Mouse (Mus musculus) 3T3-L1 (cell line): Measurements from ENCODE around the gene Gm4881.

Source experiments
- DNase-seq: peaks from one replicate; pipeline ENCODE4 v3.0.0-alpha.2; 2015; ENCODE audit warnings: low read depth, low spot score

The Gm4881 gene

GRCm38 (mm10) chr7:24944257-24944950 is at the start of gene Gm4881:
Gm4881 (minus strand) TSS chr7:24944494.
- no peak for DNase-seq

- DNase-seq: peak; percentile 59
Observed at GRCm38 (mm10) chr7:24993081-24993480, 48.8 kb upstream of the Gm4881 start.

- no peak for DNase-seq
Observed at GRCm38 (mm10) chr7:24990478-24990877, 46.2 kb upstream of the Gm4881 start.

- no peak for DNase-seq
Observed at GRCm38 (mm10) chr7:24987941-24988340, 43.6 kb upstream of the Gm4881 start.

- DNase-seq: no peak
Observed at GRCm38 (mm10) chr7:24985799-24986198, 41.5 kb upstream of the Gm4881 start.

GRCm38 (mm10) chr7:24984307-24984706 is 40.0 kb upstream of the Gm4881 start:
- DNase-seq: no peak

- no peak for DNase-seq
Observed at GRCm38 (mm10) chr7:24983396-24983795, 39.1 kb upstream of the Gm4881 start.

GRCm38 (mm10) chr7:24980439-24980838 is 36.1 kb upstream of the Gm4881 start:
- no peak for DNase-seq

- DNase-seq: no peak
Observed at GRCm38 (mm10) chr7:24978781-24979180, 34.5 kb upstream of the Gm4881 start.

- DNase-seq: peak; percentile 61
Observed at GRCm38 (mm10) chr7:24974893-24975595, 30.8 kb upstream of the Gm4881 start.

- DNase-seq: no peak
Observed at GRCm38 (mm10) chr7:24973902-24974301, 29.6 kb upstream of the Gm4881 start.

GRCm38 (mm10) chr7:24973208-24973607 is 28.9 kb upstream of the Gm4881 start:
- DNase-seq: no peak

- DNase-seq: peak; percentile 93
Observed at GRCm38 (mm10) chr7:24971972-24972893, 27.9 kb upstream of the Gm4881 start, which contains the start of gene Rabac1. Rabac1 (minus strand) TSS chr7:24972754.

GRCm38 (mm10) chr7:24971261-24971971 is 27.1 kb upstream of the Gm4881 start:
- DNase-seq: peak; percentile 73

GRCm38 (mm10) chr7:24970341-24970740 is 26.0 kb upstream of the Gm4881 start:
- DNase-seq: no peak

- DNase-seq: no peak
Observed at GRCm38 (mm10) chr7:24969805-24970204, 25.5 kb upstream of the Gm4881 start.

- DNase-seq: peak; percentile 22
Observed at GRCm38 (mm10) chr7:24968463-24968862, 24.2 kb upstream of the Gm4881 start.

GRCm38 (mm10) chr7:24967966-24968365 is 23.7 kb upstream of the Gm4881 start:
- DNase-seq: no peak

GRCm38 (mm10) chr7:24964897-24965535 is 20.7 kb upstream of the Gm4881 start:
- peak; percentile 82 for DNase-seq

GRCm38 (mm10) chr7:24964288-24964687 is 20.0 kb upstream of the Gm4881 start:
- DNase-seq: no peak

- DNase-seq: no peak
Observed at GRCm38 (mm10) chr7:24955226-24955625, 10.9 kb upstream of the Gm4881 start.
